Mouse (Mus musculus) E14TG2a.4 (cell line): ENCODE measurements around the gene Tekt1.

Source experiments
- CTCF ChIP-seq: conservative IDR thresholded peaks from 2 replicates; pipeline ENCODE4 v1.5.1; 2014; ENCODE audit warnings: low read length
- POU5F1 ChIP-seq: IDR thresholded peaks from 2 replicates; pipeline ENCODE4 v1.6.1; 2014; ENCODE audit warnings: low read length, borderline replicate concordance

GRCm38 (mm10) chr11:72362347-72362741 lies at the start of gene Tekt1:
- no peak for TF ChIP-seq CTCF
- TF ChIP-seq POU5F1: no peak
